ENCODE assay signal across 9 mouse cellular contexts in genomic region chr7:80782155-80783109, GRCm38 (mm10). TPM values are rescaled to one million over a fixed set of nuclear protein-coding genes. Genes with fewer than 3 reads are reported as not detected.
DNase-seq lines count a peak whose midpoint lies in the region; ATAC-seq and TF ChIP-seq lines count a peak whose summit lies in the region.
"Had no signal": no experiment of that assay in that cellular context is flagged by ENCODE, and none has a peak within 500 bp of the region (broad histone marks: within the 10 kb centered on the region; RNA-seq: fewer than 3 reads in every experiment).

No protein-coding gene starts in this region.

- peak; percentile 59 for TF ChIP-seq EP300 in lung, postnatal 0 days (IDR thresholded peaks at IDR 0.05)

- no peak overlapping the region for H3K4me2 ChIP-seq in limb, embryonic 15.5 days
- H3K4me2 ChIP-seq in lung, postnatal 0 days (replicated peaks; ENCODE audit: low read depth, low read length): peak overlapping the region; percentile 14; the same call in 1 of the 2 replicates
- H3K4me2 ChIP-seq: limb, embryonic 12.5 days had no signal

- no peak overlapping the region for H3K9ac ChIP-seq in limb, embryonic 15.5 days
- 0 out of 2 replicates have a peak overlapping the region, but pooled peaks have one; percentile 3 for H3K9ac ChIP-seq in lung, postnatal 0 days (replicated peaks; ENCODE audit: low read depth)
- H3K9ac ChIP-seq: limb, embryonic 12.5 days had no signal

- ATAC-seq in limb, embryonic 15.5 days (ENCODE audit: insufficient number of reproducible peaks, low FRiP score, low TSS enrichment, low read depth): no peak
- ATAC-seq in lung, postnatal 0 days: peak; percentile 23; the same call in 1 of the 2 replicates

- no peak for DNase-seq in limb, embryonic 10.5 days (ENCODE audit: low spot score)
- DNase-seq in c-Kit-positive CD71-negative TER-119-negative erythroid progenitor cells, embryonic 14.5 days (ENCODE audit: low read depth): peak; percentile 61
- DNase-seq in lung, postnatal 0 days (ENCODE audit: low spot score): peak; percentile 68
- peak; percentile 25 to 43 for DNase-seq in thymus, postnatal 10 days (ENCODE audit: low spot score in 2 of 2)
- no peak for DNase-seq in frontal cortex, postnatal 25 days (ENCODE audit: low spot score in 2 of 2)
- DNase-seq in yolk sac, embryonic 10.5 days (ENCODE audit: low spot score): no peak
- DNase-seq in right cerebral cortex, postnatal 10 days (ENCODE audit: low spot score in 2 of 2): no peak

- H3K27ac ChIP-seq in limb, embryonic 15.5 days: peak overlapping the region; percentile 23
- no peak overlapping the region for H3K27ac ChIP-seq in limb, embryonic 10.5 days
- H3K27ac ChIP-seq in lung, postnatal 0 days (ENCODE audit: low read length): peak overlapping the region; percentile 81
- H3K27ac ChIP-seq: limb, embryonic 12.5 days had no signal

- H3K4me1 ChIP-seq in limb, embryonic 15.5 days: peaks cover 47% of the 10 kb centered on the region
- H3K4me1 ChIP-seq in limb, embryonic 10.5 days: peaks cover 19% of the 10 kb centered on the region
- peaks cover 29% of the 10 kb centered on the region for H3K4me1 ChIP-seq in lung, postnatal 0 days (ENCODE audit: insufficient read depth, low read depth, low read length)

- no peak for TF ChIP-seq CTCF in lung, postnatal 0 days (IDR thresholded peaks at IDR 0.05)

- H3K4me3 ChIP-seq in limb, embryonic 15.5 days: no peak overlapping the region
- H3K4me3 ChIP-seq in limb, embryonic 10.5 days: no peak overlapping the region
- H3K4me3 ChIP-seq in lung, postnatal 0 days (ENCODE audit: low read depth, low read length): no peak overlapping the region
- H3K4me3 ChIP-seq: limb, embryonic 12.5 days had no signal

- no peaks in the 10 kb centered on the region for H3K36me3 ChIP-seq in limb, embryonic 15.5 days
- no peaks in the 10 kb centered on the region for H3K36me3 ChIP-seq in limb, embryonic 10.5 days
- no peaks in the 10 kb centered on the region for H3K36me3 ChIP-seq in lung, postnatal 0 days (ENCODE audit: insufficient read depth, low read length)
- H3K36me3 ChIP-seq: limb, embryonic 12.5 days had no signal

- no peaks in the 10 kb centered on the region for H3K27me3 ChIP-seq in limb, embryonic 15.5 days
- H3K27me3 ChIP-seq in limb, embryonic 10.5 days (ENCODE audit: low read depth, poor library complexity, severe bottlenecking): no peaks in the 10 kb centered on the region
- H3K27me3 ChIP-seq in lung, postnatal 0 days (replicated peaks; ENCODE audit: insufficient read depth, low read length): no peaks in the 10 kb centered on the region
- H3K27me3 ChIP-seq: limb, embryonic 12.5 days had no signal

- no peaks in the 10 kb centered on the region for H3K9me3 ChIP-seq in limb, embryonic 15.5 days
- no peaks in the 10 kb centered on the region for H3K9me3 ChIP-seq in limb, embryonic 10.5 days (replicated peaks)
- no peaks in the 10 kb centered on the region for H3K9me3 ChIP-seq in lung, postnatal 0 days (ENCODE audit: low read length)
- H3K9me3 ChIP-seq: limb, embryonic 12.5 days had no signal

- WGBS in limb, embryonic 15.5 days: 61% methylated on average over 17 of the region's 17 CpGs
- WGBS in limb, embryonic 10.5 days: 78% methylated on average over 17 of the region's 17 CpGs
- 48% methylated on average over 17 of the region's 17 CpGs for WGBS in lung, postnatal 0 days

RNA-seq across cellular contexts. Expression of gene Iqgap1, which starts 43.3 kb away (rescaled TPM):
- 98.9 and 103 TPM in 2 replicates for polyA plus RNA-seq in limb, embryonic 15.5 days (2015; fragmentation: Nextera tagmentation; extraction: Ambion mirVana)
- polyA plus RNA-seq in limb, embryonic 10.5 days (2016; fragmentation: Nextera tagmentation; extraction: Ambion mirVana): 21.8 and 25.4 TPM in 2 replicates
- polyA plus RNA-seq in lung, postnatal 0 days (2015; fragmentation: Nextera tagmentation; extraction: Ambion mirVana): 153 and 183 TPM in 2 replicates

Comparison
In these comparisons a context has a peak if more than half of its experiments do, and no peak if none do; other contexts are left out.
1. DNase-seq: peak in c-Kit-positive CD71-negative TER-119-negative erythroid progenitor cells, embryonic 14.5 days (single experiment), lung, postnatal 0 days (single experiment) and thymus, postnatal 10 days (2 of 2); none in limb, embryonic 10.5 days (single experiment), frontal cortex, postnatal 25 days (0 of 2), yolk sac, embryonic 10.5 days (single experiment) and right cerebral cortex, postnatal 10 days (0 of 2).